Mouse (Mus musculus): ENCODE measurements around the gene Slc7a8. TPM values are rescaled to one million over a fixed set of nuclear protein-coding genes. Genes with fewer than 3 reads are reported as not detected.
A peak's percentile ranks its signal among the peaks of the same experiment; 100 is the strongest.
"Not testable (repeated sequence)": the region's sequence is repeated elsewhere in the genome, so short reads cannot be mapped to it uniquely, and the experiment has no call there.

The Slc7a8 gene
- polyA plus RNA-seq, 1 experiment from 2014 or later = 3.9 TPM

GRCm38 (mm10) chr14:54776768-54777167 is 5.0 kb downstream of the Slc7a8 start:
- Histone ChIP-seq H3K36me3 (no peaks in the 10 kb centered on the region), H3K27ac (no peak overlapping the region), H3K9me3 (replicated peaks) (no peaks in the 10 kb centered on the region), H3K9ac (no peak overlapping the region), H3K4me2 (replicated peaks) (no peak overlapping the region), H3K4me1 (peaks cover 6% of the 10 kb centered on the region), H3K4me3 (no peak overlapping the region), H3K27me3 (peaks cover 19% of the 10 kb centered on the region)
- no peak for ATAC-seq (ENCODE audit: low FRiP score)
- WGBS = 91% methylated on average over 5 of the region's 5 CpGs

- H3K36me3 ChIP-seq = no peaks in the 10 kb centered on the region
- no peak overlapping the region for H3K4me3 ChIP-seq
- no peaks in the 10 kb centered on the region for H3K4me1 ChIP-seq
- 90% methylated on average over 7 of the region's 7 CpGs for WGBS
- H3K4me2 ChIP-seq (replicated peaks) = no peak overlapping the region
- no peak overlapping the region for H3K27ac ChIP-seq
- ATAC-seq (ENCODE audit: low FRiP score) = no peak
- peaks cover 16% of the 10 kb centered on the region for H3K27me3 ChIP-seq
- H3K9ac ChIP-seq = no peak overlapping the region
- H3K9me3 ChIP-seq (replicated peaks) = no peaks in the 10 kb centered on the region
Observed at GRCm38 (mm10) chr14:54775534-54776041, 6.2 kb downstream of the Slc7a8 start.

- no peaks in the 10 kb centered on the region for H3K36me3 ChIP-seq
Observed at GRCm38 (mm10) chr14:54772333-54772856, 9.4 kb downstream of the Slc7a8 start.

GRCm38 (mm10) chr14:54770373-54770772 is 11.4 kb downstream of the Slc7a8 start:
- 96% methylated on average over 5 of the region's 5 CpGs for WGBS
- ATAC-seq (ENCODE audit: low FRiP score) = no peak
- no peaks in the 10 kb centered on the region for H3K9me3 ChIP-seq (replicated peaks)
- H3K4me3 ChIP-seq = no peak overlapping the region
- no peaks in the 10 kb centered on the region for H3K27me3 ChIP-seq
- H3K4me1 ChIP-seq = no peaks in the 10 kb centered on the region
- no peak overlapping the region for H3K4me2 ChIP-seq (replicated peaks)
- no peak overlapping the region for H3K9ac ChIP-seq
- H3K27ac ChIP-seq = no peak overlapping the region
- no peaks in the 10 kb centered on the region for H3K36me3 ChIP-seq

More at GRCm38 (mm10) chr14:54772333-54772856, 9.4 kb downstream of the Slc7a8 start:
- Histone ChIP-seq H3K4me2 (replicated peaks) (no peak overlapping the region), H3K4me3 (no peak overlapping the region), H3K27ac (no peak overlapping the region), H3K9ac (no peak overlapping the region), H3K9me3 (replicated peaks) (no peaks in the 10 kb centered on the region), H3K4me1 (no peaks in the 10 kb centered on the region), H3K27me3 (no peaks in the 10 kb centered on the region)
- WGBS = 80% methylated on average over 20 of the region's 20 CpGs
- ATAC-seq (ENCODE audit: low FRiP score) = peak; percentile 26; the same call in 1 of the 2 replicates

- Histone ChIP-seq H3K27me3 (no peaks in the 10 kb centered on the region), H3K27ac (no peak overlapping the region), H3K36me3 (no peaks in the 10 kb centered on the region), H3K9me3 (replicated peaks) (no peaks in the 10 kb centered on the region), H3K4me2 (replicated peaks) (no peak overlapping the region), H3K4me1 (no peaks in the 10 kb centered on the region), H3K9ac (no peak overlapping the region), H3K4me3 (no peak overlapping the region)
- 92% methylated on average over 5 of the region's 5 CpGs for WGBS
- no peak for ATAC-seq (ENCODE audit: low FRiP score)
Observed at GRCm38 (mm10) chr14:54769068-54769425, 12.7 kb downstream of the Slc7a8 start.

GRCm38 (mm10) chr14:54768314-54769067 is 13.3 kb downstream of the Slc7a8 start:
- no peaks in the 10 kb centered on the region for H3K36me3 ChIP-seq
- no peak overlapping the region for H3K27ac ChIP-seq
- 89% methylated on average over 10 of the region's 10 CpGs for WGBS
- no peak overlapping the region for H3K4me2 ChIP-seq (replicated peaks)
- no peak for ATAC-seq (ENCODE audit: low FRiP score)
- no peaks in the 10 kb centered on the region for H3K27me3 ChIP-seq
- H3K9me3 ChIP-seq (replicated peaks) = no peaks in the 10 kb centered on the region
- H3K4me3 ChIP-seq = no peak overlapping the region
- H3K9ac ChIP-seq = no peak overlapping the region
- no peaks in the 10 kb centered on the region for H3K4me1 ChIP-seq

GRCm38 (mm10) chr14:54766937-54767336 is 14.8 kb downstream of the Slc7a8 start:
- H3K27me3 ChIP-seq; ATAC-seq (ENCODE audit: low FRiP score); H3K9me3 ChIP-seq (replicated peaks); H3K36me3 ChIP-seq; H3K4me3 ChIP-seq; H3K4me1 ChIP-seq; H3K9ac ChIP-seq; H3K4me2 ChIP-seq (replicated peaks); H3K27ac ChIP-seq: not testable (repeated sequence)
- WGBS = 95% methylated on average over 7 of the region's 7 CpGs

GRCm38 (mm10) chr14:54756382-54756781 is 25.4 kb downstream of the Slc7a8 start:
- Histone ChIP-seq H3K4me2 (replicated peaks) (no peak overlapping the region), H3K4me3 (no peak overlapping the region), H3K9ac (no peak overlapping the region), H3K36me3 (no peaks in the 10 kb centered on the region), H3K9me3 (replicated peaks) (no peaks in the 10 kb centered on the region), H3K27me3 (no peaks in the 10 kb centered on the region), H3K4me1 (peaks cover 11% of the 10 kb centered on the region; the same call in 1 of the 2 replicates), H3K27ac (no peak overlapping the region)
- no peak for ATAC-seq (ENCODE audit: low FRiP score)
- WGBS = 78% methylated on average over 6 of the region's 6 CpGs

- no peaks in the 10 kb centered on the region for H3K27me3 ChIP-seq
- no peak for ATAC-seq (ENCODE audit: low FRiP score)
- no peak overlapping the region for H3K4me3 ChIP-seq
- H3K9me3 ChIP-seq (replicated peaks) = no peaks in the 10 kb centered on the region
- H3K36me3 ChIP-seq = no peaks in the 10 kb centered on the region
- H3K4me2 ChIP-seq (replicated peaks) = no peak overlapping the region
- H3K9ac ChIP-seq = no peak overlapping the region
- H3K4me1 ChIP-seq = peaks cover 11% of the 10 kb centered on the region; the same call in 1 of the 2 replicates
- 33% methylated on average over 6 of the region's 6 CpGs for WGBS
- 0 out of 2 replicates have a peak overlapping the region, but pooled peaks have one; percentile 1 for H3K27ac ChIP-seq
Observed at GRCm38 (mm10) chr14:54754602-54755018, 27.1 kb downstream of the Slc7a8 start.

GRCm38 (mm10) chr14:54753986-54754601 is 27.7 kb downstream of the Slc7a8 start:
- ATAC-seq (ENCODE audit: low FRiP score) = no peak
- H3K27me3 ChIP-seq = no peaks in the 10 kb centered on the region
- WGBS = 69% methylated on average over 14 of the region's 14 CpGs

GRCm38 (mm10) chr14:54752938-54753337 is 28.8 kb downstream of the Slc7a8 start:
- Histone ChIP-seq H3K27ac (no peak overlapping the region), H3K27me3 (no peaks in the 10 kb centered on the region), H3K9ac (no peak overlapping the region), H3K4me1 (peaks cover 11% of the 10 kb centered on the region; the same call in 1 of the 2 replicates), H3K36me3 (no peaks in the 10 kb centered on the region), H3K9me3 (replicated peaks) (no peaks in the 10 kb centered on the region), H3K4me3 (no peak overlapping the region), H3K4me2 (replicated peaks) (no peak overlapping the region)
- 89% methylated on average over 6 of the region's 6 CpGs for WGBS
- ATAC-seq (ENCODE audit: low FRiP score) = no peak

More at GRCm38 (mm10) chr14:54753986-54754601, 27.7 kb downstream of the Slc7a8 start:
- Histone ChIP-seq H3K9ac (no peak overlapping the region), H3K4me2 (replicated peaks) (no peak overlapping the region), H3K9me3 (replicated peaks) (no peaks in the 10 kb centered on the region), H3K27ac (no peak overlapping the region), H3K4me1 (peaks cover 11% of the 10 kb centered on the region; the same call in 1 of the 2 replicates), H3K4me3 (no peak overlapping the region), H3K36me3 (no peaks in the 10 kb centered on the region)

GRCm38 (mm10) chr14:54751768-54752167 is 30.0 kb downstream of the Slc7a8 start:
- H3K9ac ChIP-seq = no peak overlapping the region
- H3K36me3 ChIP-seq = no peaks in the 10 kb centered on the region
- H3K9me3 ChIP-seq (replicated peaks) = no peaks in the 10 kb centered on the region
- WGBS = 88% methylated on average over 1 of the region's 1 CpGs
- ATAC-seq (ENCODE audit: low FRiP score) = no peak
- H3K27ac ChIP-seq = no peak overlapping the region
- no peak overlapping the region for H3K4me2 ChIP-seq (replicated peaks)
- H3K27me3 ChIP-seq = no peaks in the 10 kb centered on the region
- H3K4me3 ChIP-seq = no peak overlapping the region
- H3K4me1 ChIP-seq = peaks cover 11% of the 10 kb centered on the region; the same call in 1 of the 2 replicates

All from hindbrain, embryonic 12.5 days (tissue).